Mouse (Mus musculus) hindbrain, embryonic 13.5 days (tissue): ENCODE results near the gene Slc25a24. TPM values are rescaled to one million over a fixed set of nuclear protein-coding genes. Genes with fewer than 3 reads are reported as not detected.

Experiments
- ATAC-seq: fragments of 200-750 bp; cut with Nextera tagmentation; 2 replicates; pipeline ENCODE4 v1.8.0; 2017; ENCODE audit warnings: moderate TSS enrichment; ENCODE audit not compliant: low FRiP score
- H3K27ac ChIP-seq: fragments of 300-500 bp; sonication (generic); 2 replicates; pipeline ENCODE4 v1.5.1; 2015; ENCODE audit warnings: inconsistent platforms, mild to moderate bottlenecking, moderate library complexity
- H3K27me3 ChIP-seq: fragments of 300-500 bp; sonication (generic); 2 replicates; pipeline ENCODE4 v1.6.1; 2015; ENCODE audit warnings: mild to moderate bottlenecking, inconsistent platforms
- H3K36me3 ChIP-seq: fragments of 300-500 bp; sonication (generic); 2 replicates; pipeline ENCODE4 v1.6.1; 2015; ENCODE audit warnings: mild to moderate bottlenecking, inconsistent platforms
- H3K4me1 ChIP-seq: fragments of 300-500 bp; sonication (generic); replicated peaks from 2 replicates; pipeline ENCODE4 v1.6.1; 2015; ENCODE audit warnings: inconsistent platforms
- H3K4me2 ChIP-seq: fragments of 300-500 bp; sonication (generic); 2 replicates; pipeline ENCODE4 v1.6.1; 2015; ENCODE audit warnings: inconsistent platforms, mild to moderate bottlenecking, moderate library complexity
- H3K4me3 ChIP-seq: fragments of 300-500 bp; sonication (generic); 2 replicates; pipeline ENCODE4 v1.5.1; 2015; ENCODE audit warnings: mild to moderate bottlenecking, inconsistent platforms
- H3K9ac ChIP-seq: fragments of 300-500 bp; sonication (generic); 2 replicates; pipeline ENCODE4 v1.6.1; 2015; ENCODE audit warnings: mild to moderate bottlenecking, inconsistent platforms
- H3K9me3 ChIP-seq: fragments of 300-500 bp; sonication (generic); 2 replicates; pipeline ENCODE4 v1.6.1; 2016; ENCODE audit warnings: inconsistent platforms
- WGBS: fragments of 180-500 bp; shearing (Covaris S2); methylation state at CpG from one replicate; pipeline ENCODE4 v1.1.7; 2015; 5-methylcytosine and 5-hydroxymethylcytosine counted together
- polyA plus RNA-seq: library from polyadenylated mRNA; unstranded; fragments of >200 nt; fragmentation: Nextera tagmentation; extraction: Ambion mirVana; gene quantifications from 2 replicates; pipeline ENCODE4 v1.2.1, GENCODE M21; 2015

Slc25a24 gene
- polyA plus RNA-seq, 1 experiment from 2014 or later = 7.5 TPM

DNA sequence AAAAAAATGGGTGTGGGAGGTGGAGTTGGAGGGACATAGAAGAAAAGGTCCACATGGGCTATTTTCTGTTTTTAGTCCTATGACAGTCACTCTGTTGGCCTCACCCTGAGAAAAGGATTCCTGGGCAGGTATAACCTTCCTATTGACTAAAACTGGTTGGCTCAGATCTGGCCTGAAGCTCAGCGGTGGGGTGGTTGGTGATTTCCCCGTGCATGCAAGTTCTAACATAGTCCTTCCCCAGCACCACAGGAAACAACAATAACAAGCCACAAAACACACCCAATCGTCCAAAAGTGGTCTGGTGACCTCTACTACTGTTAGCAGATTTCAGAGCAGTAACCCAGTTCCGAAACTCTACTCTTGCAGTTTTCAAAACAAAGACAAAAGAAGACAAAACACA is 10.0 kb downstream of the Slc25a24 start:
- WGBS = 88% methylated on average over 4 of the region's 4 CpGs
- no peak for ATAC-seq
- H3K27ac ChIP-seq = no peak overlapping the region

DNA sequence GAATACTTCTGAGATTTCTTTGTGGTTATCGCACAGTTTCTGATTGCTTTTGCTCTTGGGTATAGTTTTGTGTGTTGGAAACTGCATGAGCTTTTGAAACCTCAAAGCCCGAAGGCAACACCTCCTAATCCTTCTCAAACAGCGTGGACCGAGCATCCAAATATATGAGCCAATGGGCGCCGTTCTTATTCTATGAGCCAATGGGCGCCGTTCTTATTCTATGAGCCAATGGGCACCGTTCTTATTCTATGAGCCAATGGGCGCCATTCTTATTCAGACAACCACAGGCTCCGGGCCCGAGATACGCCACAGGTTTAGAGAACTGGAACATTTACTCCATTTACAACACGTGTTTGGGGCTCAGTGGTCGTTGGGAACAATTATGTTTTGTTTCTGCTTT is 11.1 kb downstream of the Slc25a24 start:
- H3K4me3 ChIP-seq = no peak overlapping the region
- no peak overlapping the region for H3K4me2 ChIP-seq
- no peak overlapping the region for H3K9ac ChIP-seq
- H3K4me1 ChIP-seq = no peaks in the 10 kb centered on the region
- 98% methylated on average over 15 of the region's 15 CpGs for WGBS
- no peak overlapping the region for H3K27ac ChIP-seq
- H3K36me3 ChIP-seq = peaks cover 10% of the 10 kb centered on the region
- no peak for ATAC-seq
- H3K27me3 ChIP-seq = no peaks in the 10 kb centered on the region
- 0 out of 2 replicates have a peak, but pooled peaks cover 7% of the 10 kb centered on the region for H3K9me3 ChIP-seq

More for the DNA sequence above, 10.0 kb downstream of the Slc25a24 start:
- H3K36me3 ChIP-seq = peaks cover 10% of the 10 kb centered on the region
- H3K9ac ChIP-seq = no peak overlapping the region
- H3K27me3 ChIP-seq = no peaks in the 10 kb centered on the region
- no peaks in the 10 kb centered on the region for H3K4me1 ChIP-seq
- H3K4me2 ChIP-seq = no peak overlapping the region
- H3K9me3 ChIP-seq = 0 out of 2 replicates have a peak, but pooled peaks cover 7% of the 10 kb centered on the region
- no peak overlapping the region for H3K4me3 ChIP-seq

DNA sequence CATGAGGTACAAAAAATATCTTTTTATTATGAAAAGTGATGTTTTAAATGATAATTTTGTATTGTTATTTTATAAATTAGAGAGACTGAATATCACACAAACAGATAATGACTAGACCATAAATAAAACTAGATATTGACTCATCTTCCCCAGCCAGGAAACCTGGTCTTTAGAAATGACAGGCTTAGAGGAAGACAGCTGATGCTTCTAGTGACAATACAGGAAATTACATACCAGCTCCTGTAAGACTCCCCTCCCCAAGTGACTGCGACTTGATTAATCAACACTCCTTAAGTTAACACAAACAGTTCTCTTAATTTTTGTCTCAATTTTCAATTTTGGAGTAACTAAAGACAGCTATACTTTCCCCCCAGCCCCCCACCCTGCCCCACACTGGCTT is 12.4 kb downstream of the Slc25a24 start:
- Histone ChIP-seq H3K9ac (no peak overlapping the region), H3K4me1 (no peaks in the 10 kb centered on the region), H3K4me2 (no peak overlapping the region), H3K27ac (no peak overlapping the region), H3K27me3 (no peaks in the 10 kb centered on the region), H3K9me3 (0 out of 2 replicates have a peak, but pooled peaks cover 7% of the 10 kb centered on the region), H3K36me3 (peaks cover 10% of the 10 kb centered on the region), H3K4me3 (no peak overlapping the region)
- 97% methylated on average over 1 of the region's 1 CpGs for WGBS
- ATAC-seq = no peak

- no peak overlapping the region for H3K27ac ChIP-seq
- no peak for ATAC-seq
- no peaks in the 10 kb centered on the region for H3K9me3 ChIP-seq
- no peaks in the 10 kb centered on the region; the same call in 1 of the 2 replicates for H3K4me1 ChIP-seq
- 82% methylated on average over 4 of the region's 4 CpGs for WGBS
- H3K9ac ChIP-seq = no peak overlapping the region
- no peak overlapping the region for H3K4me3 ChIP-seq
- no peaks in the 10 kb centered on the region for H3K27me3 ChIP-seq
- H3K4me2 ChIP-seq = no peak overlapping the region
- H3K36me3 ChIP-seq = no peaks in the 10 kb centered on the region
These were observed 29.6 kb downstream of the Slc25a24 start for GRCm38 (mm10) chr3:109152561-109152960.

GRCm38 (mm10) chr3:109153410-109153809 is 30.5 kb downstream of the Slc25a24 start:
- ATAC-seq = no peak
- Histone ChIP-seq H3K4me2 (no peak overlapping the region), H3K27ac (no peak overlapping the region), H3K4me3 (no peak overlapping the region), H3K36me3 (no peaks in the 10 kb centered on the region), H3K4me1 (no peaks in the 10 kb centered on the region; the same call in 1 of the 2 replicates), H3K27me3 (no peaks in the 10 kb centered on the region), H3K9ac (no peak overlapping the region), H3K9me3 (no peaks in the 10 kb centered on the region)
- 94% methylated on average over 6 of the region's 6 CpGs for WGBS

- Histone ChIP-seq H3K4me1 (no peaks in the 10 kb centered on the region; the same call in 1 of the 2 replicates), H3K27ac (no peak overlapping the region), H3K4me2 (no peak overlapping the region), H3K4me3 (no peak overlapping the region), H3K27me3 (no peaks in the 10 kb centered on the region), H3K9ac (no peak overlapping the region), H3K9me3 (no peaks in the 10 kb centered on the region), H3K36me3 (no peaks in the 10 kb centered on the region)
- 95% methylated on average over 4 of the region's 4 CpGs for WGBS
- no peak for ATAC-seq
These were observed 33.1 kb downstream of the Slc25a24 start for GRCm38 (mm10) chr3:109155926-109156669.

GRCm38 (mm10) chr3:109157481-109157880 is 34.5 kb downstream of the Slc25a24 start:
- no peaks in the 10 kb centered on the region for H3K27me3 ChIP-seq
- WGBS = 75% methylated on average over 3 of the region's 3 CpGs
- no peak overlapping the region for H3K4me2 ChIP-seq
- no peak overlapping the region for H3K27ac ChIP-seq
- no peaks in the 10 kb centered on the region for H3K36me3 ChIP-seq
- H3K4me1 ChIP-seq = no peaks in the 10 kb centered on the region
- no peak overlapping the region for H3K4me3 ChIP-seq
- H3K9ac ChIP-seq = no peak overlapping the region
- ATAC-seq = no peak
- no peaks in the 10 kb centered on the region for H3K9me3 ChIP-seq

DNA sequence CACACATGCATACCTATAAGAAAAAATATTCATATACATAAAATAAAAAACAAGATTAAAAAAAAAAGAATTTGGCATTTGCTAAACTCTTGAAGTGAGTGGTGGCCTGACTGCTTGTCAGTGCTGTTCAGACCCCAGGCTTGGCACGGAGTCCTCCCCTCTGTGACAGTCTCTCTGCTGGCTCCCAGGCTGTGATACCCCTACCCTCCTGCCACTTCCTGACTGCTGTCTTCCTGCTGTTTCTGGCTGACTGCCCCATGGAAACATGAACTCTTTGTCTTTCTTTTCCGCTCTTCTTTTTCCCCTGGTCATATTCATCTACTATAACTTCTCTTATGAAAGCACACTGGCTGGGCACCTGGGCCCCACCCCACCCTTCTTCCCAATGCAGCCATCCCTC is 41.1 kb downstream of the Slc25a24 start:
- 88% methylated on average over 2 of the region's 2 CpGs for WGBS
- H3K9ac ChIP-seq = no peak overlapping the region
- ATAC-seq = no peak

DNA sequence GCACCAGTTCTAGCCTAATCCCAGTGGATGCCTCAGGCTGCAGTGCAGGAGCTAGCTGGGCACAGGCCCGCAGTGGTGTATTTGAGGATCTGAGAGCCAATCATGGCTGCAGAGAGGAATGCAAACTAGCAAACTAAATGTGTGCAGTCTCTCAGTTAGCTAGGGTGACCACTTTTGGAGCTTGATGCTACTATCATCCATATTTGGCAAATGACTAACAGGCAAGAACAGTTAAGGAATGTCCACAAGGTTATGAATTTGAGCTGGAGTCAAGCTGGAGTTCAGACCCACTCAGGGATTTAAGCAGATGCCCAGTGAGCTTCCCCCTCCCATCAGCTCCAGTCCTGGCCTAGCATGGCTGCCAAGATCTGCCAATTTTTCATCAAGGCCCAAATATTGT is 41.7 kb downstream of the Slc25a24 start:
- Histone ChIP-seq H3K27ac (no peak overlapping the region), H3K9me3 (no peaks in the 10 kb centered on the region), H3K36me3 (no peaks in the 10 kb centered on the region), H3K4me2 (no peak overlapping the region), H3K4me1 (no peaks in the 10 kb centered on the region), H3K4me3 (no peak overlapping the region), H3K9ac (no peak overlapping the region), H3K27me3 (no peaks in the 10 kb centered on the region)
- ATAC-seq = no peak
- 93% methylated on average over 1 of the region's 1 CpGs for WGBS

More for the DNA sequence above, 41.1 kb downstream of the Slc25a24 start:
- H3K27me3 ChIP-seq = no peaks in the 10 kb centered on the region
- no peak overlapping the region for H3K27ac ChIP-seq
- H3K36me3 ChIP-seq = no peaks in the 10 kb centered on the region
- H3K4me1 ChIP-seq = no peaks in the 10 kb centered on the region
- H3K9me3 ChIP-seq = no peaks in the 10 kb centered on the region
- H3K4me3 ChIP-seq = no peak overlapping the region
- H3K4me2 ChIP-seq = no peak overlapping the region

GRCm38 (mm10) chr3:109165214-109165829 is 42.4 kb downstream of the Slc25a24 start:
- Histone ChIP-seq H3K9me3 (no peaks in the 10 kb centered on the region), H3K27me3 (no peaks in the 10 kb centered on the region), H3K4me3 (no peak overlapping the region), H3K4me1 (no peaks in the 10 kb centered on the region), H3K27ac (no peak overlapping the region), H3K9ac (no peak overlapping the region), H3K4me2 (no peak overlapping the region), H3K36me3 (no peaks in the 10 kb centered on the region)
- WGBS = 91% methylated on average over 8 of the region's 8 CpGs
- ATAC-seq = no peak

DNA sequence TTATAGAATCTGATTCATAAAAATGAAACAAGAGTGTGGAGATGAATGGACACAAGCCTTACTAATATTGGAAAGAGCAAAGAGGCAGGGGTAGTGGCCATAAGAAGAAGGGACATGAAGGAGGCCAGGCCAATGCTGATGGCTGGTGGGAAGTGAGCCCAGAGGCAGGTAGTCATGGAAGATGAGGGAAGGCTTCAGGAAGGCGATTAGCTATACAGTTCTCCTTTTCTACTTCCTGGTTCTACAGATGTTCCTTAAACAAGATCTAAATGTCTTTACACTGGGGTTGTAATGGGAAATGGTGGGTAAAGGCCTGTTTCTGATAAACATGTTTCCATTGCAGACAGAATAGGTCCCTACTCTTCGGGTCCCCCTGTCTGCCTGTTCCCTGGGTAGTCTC is 46.2 kb downstream of the Slc25a24 start:
- H3K4me2 ChIP-seq = no peak overlapping the region
- no peaks in the 10 kb centered on the region for H3K27me3 ChIP-seq
- no peaks in the 10 kb centered on the region for H3K4me1 ChIP-seq
- ATAC-seq = no peak
- no peak overlapping the region for H3K9ac ChIP-seq
- H3K36me3 ChIP-seq = no peaks in the 10 kb centered on the region
- H3K4me3 ChIP-seq = no peak overlapping the region
- H3K27ac ChIP-seq = no peak overlapping the region
- WGBS = 92% methylated on average over 2 of the region's 2 CpGs
- H3K9me3 ChIP-seq = no peaks in the 10 kb centered on the region

- 29% methylated on average over 15 of the region's 15 CpGs for WGBS
These were observed 48.3 kb downstream of the Slc25a24 start for GRCm38 (mm10) chr3:109171070-109171778.

More at GRCm38 (mm10) chr3:109171070-109171778, 48.3 kb downstream of the Slc25a24 start:
- Histone ChIP-seq H3K4me3 (no peak overlapping the region), H3K9ac (no peak overlapping the region), H3K9me3 (no peaks in the 10 kb centered on the region), H3K4me2 (no peak overlapping the region), H3K27ac (no peak overlapping the region), H3K4me1 (no peaks in the 10 kb centered on the region), H3K27me3 (no peaks in the 10 kb centered on the region), H3K36me3 (no peaks in the 10 kb centered on the region)
- peak; percentile 80 for ATAC-seq
